Mouse (Mus musculus) left cerebral cortex, postnatal 4 days (tissue): Measurements from ENCODE around the gene Elmod2. TPM values are rescaled to one million over a fixed set of nuclear protein-coding genes. Genes with fewer than 3 reads are reported as not detected.
"Not testable (repeated sequence)": the region's sequence is repeated elsewhere in the genome, so short reads cannot be mapped to it uniquely, and the experiment has no call there.

Experiments used
- DNase-seq: peaks from one replicate; pipeline ENCODE4 v3.0.0-alpha.2; 2022
- intact Hi-C: fragments of 180-260 bp; cut with DNase I; formaldehyde crosslinking; loops from one replicate; pipeline ENCODE4 v1.15.1; 2025
- total RNA-seq, 2 experiments: library from RNA; stranded (reverse); gene quantifications; 2 replicates each; pipeline ENCODE4 v1.2.3; 2021

Elmod2 gene
- total RNA-seq, result 10 to 100 TPM; 19.5 to 19.7 TPM

DNA sequence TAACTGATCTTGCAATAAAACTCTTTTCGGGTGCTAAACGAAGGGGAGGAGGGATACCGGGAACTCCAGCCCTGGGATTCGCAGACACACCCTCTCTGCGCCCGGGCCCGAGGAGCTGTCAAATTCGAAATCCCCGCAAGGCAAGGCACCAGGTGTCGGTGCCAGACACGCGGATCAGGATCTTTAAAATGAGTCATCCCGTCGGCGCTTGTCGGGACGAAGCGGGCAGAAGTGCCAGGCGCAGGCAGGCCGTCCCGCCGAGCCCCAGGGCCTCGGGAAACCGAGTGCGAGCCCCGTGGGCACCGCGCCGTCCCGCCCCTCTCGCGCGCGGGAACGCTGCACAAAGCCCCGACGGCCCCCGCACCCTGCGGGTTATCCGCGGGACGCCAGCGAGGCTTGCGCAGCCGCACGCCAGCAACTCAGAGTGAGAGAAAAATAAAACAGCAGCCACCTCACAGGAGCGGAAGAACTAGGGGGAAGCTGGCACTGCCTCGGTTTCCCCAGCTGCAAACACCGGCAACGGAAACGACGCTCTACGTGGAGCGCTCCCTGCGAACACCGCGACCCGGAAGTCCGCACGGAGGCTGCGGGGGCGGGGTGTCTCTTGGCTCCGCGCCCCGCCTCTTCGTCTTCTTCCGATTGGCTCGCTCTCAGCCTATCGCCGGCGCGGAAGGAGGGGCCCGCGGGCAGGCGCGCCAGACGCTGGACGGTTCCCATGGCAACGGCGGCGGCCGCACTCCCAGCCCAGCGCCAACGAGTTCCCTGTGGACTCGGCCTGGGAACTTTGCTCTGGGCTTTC lies at the start of gene Elmod2:
TSS of gene Elmod2 (minus strand) at position 588 of the 799 bp plus-strand sequence.
- peak; percentile 98 for DNase-seq
- intact Hi-C loops, result no loop called here

DNA sequence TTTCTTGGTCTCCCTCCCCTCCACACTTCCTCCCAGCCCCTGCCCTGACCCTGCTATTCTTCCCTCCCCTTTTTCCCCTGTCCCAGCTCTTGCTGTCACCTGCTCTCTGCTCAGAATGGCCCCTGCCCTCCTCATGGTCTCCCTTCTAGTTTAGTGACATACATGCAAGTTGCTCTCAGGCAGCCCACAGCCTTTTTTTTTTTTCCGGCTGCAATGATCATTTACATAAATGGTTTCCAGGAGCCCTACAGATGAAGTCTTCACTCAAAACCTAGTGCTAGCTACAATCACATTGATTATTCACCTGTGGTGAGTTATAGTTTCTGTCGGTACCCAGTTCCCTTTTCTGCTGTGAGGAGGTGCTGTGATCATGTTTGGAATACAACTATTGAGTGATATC lies 48.7 kb upstream of the Elmod2 start:
- DNase-seq, result no peak
- intact Hi-C loops, result no loop called here

DNA sequence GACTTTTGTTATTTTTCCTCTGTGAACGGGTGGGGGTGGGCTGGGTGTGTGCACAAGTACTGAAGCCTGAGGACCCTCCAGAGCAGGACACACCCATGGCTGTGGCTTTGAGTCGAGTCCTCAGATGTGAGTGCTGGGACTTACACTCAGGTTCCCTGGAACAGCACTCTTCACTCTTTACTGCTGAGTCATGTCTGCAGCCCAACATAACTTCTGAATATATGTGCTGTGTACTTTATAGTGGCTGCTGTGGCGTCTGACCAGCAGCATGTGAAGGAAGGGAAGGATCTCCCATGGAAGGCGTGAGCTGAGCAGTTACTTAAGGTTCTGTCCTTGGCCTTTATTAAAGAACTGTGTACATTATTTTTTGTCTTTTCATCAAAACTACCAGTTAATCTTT lies 47.9 kb upstream of the Elmod2 start:
- no peak for DNase-seq
- intact Hi-C loops, result no loop called here

DNA sequence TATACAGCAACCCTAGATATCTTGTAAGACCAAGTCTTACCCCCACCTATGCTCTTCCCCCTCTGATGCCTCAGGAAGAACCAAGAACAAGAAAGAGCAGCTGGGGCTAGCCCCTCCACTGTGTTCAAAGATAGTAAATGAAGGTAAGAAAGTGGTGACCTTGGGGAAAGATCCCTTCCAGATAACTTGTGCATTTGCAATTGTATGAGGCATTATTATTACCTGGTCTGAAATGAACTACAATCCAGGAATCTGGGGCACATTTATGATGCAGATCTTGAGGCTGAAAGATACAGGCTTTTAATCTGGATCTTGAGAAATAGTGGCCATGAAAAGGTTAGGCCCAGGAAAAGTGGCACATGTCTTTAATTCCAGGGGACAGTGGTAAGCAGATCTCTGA lies 44.9 kb upstream of the Elmod2 start:
- no peak for DNase-seq

DNA sequence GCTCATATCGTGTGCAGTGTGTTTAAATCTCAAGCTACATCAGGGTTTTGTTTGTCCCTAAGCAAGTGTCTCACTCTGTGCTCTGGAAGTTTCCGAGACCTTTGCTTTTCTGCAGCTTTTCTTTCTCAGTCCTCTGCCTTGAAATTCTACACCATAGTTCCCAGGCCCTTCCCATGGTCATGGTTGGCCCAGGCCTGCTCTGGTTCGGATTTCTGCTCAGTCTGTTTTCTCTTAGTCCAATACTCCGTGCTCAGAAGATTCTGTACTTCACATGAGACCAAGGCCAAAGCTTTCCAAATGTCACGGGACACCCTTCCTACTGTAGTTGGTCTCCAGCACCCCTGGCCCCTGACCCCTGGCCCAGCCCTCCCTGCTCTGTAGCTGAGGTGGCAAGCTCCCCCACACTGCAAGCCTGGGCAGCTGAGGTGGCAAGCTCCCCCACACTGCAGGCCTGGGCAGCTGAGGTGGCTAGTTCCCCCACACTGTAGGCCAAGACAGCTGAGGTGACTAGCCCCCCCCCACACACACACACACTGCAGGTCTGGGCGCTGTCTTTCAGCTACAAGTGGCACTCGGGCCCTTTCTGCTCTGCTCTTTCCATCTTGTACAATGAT lies 31.0 kb upstream of the Elmod2 start:
- no peak for DNase-seq
- intact Hi-C loops, result no loop called here

More for the DNA sequence above, 44.9 kb upstream of the Elmod2 start:
- intact Hi-C loops, result no loop called here

DNA sequence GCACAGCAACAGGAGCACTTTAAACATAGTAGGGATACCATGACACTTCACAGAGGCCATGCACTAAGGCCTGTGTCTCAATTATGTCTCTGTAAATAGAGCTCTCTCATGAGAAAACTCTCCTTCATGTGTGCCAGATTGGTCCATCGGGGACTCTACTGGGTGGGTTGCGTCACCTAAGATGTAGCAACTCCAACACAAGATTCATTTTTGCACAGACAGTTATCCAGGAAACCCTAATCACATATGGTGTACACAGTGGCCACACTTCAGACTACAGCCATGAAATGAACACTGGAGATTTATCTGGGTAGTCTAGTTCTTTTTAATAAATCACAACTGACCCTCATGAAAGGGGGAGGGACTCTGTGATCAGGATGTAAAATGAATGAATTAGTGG lies 19.0 kb upstream of the Elmod2 start:
- no peak for DNase-seq
- intact Hi-C loops, result no loop called here

DNA sequence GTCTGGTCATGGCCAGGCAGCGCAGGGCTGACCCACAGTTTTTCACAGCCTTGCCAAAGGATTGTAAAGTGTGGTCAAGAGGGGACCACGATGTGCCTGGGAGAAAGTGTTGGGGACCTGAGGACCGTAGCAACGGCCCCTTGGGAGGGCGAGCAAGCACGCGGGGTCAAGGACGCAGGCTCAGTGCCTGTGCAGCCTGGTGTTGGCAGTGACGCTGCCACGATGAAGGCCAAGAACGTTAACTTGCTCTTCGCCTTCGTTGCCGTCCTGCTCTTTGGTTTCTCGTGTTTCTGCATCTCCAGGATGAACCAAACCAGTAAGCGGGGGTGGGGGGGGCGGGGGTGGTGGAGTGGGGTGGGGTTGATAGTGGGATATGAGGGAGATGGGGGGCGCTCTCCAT lies 16.0 kb upstream of the Elmod2 start, which contains the start of gene Mgat4d:
TSS of gene Mgat4d (plus strand) at position 209 of the 400 bp plus-strand sequence.
- intact Hi-C loops, result no loop called here

DNA sequence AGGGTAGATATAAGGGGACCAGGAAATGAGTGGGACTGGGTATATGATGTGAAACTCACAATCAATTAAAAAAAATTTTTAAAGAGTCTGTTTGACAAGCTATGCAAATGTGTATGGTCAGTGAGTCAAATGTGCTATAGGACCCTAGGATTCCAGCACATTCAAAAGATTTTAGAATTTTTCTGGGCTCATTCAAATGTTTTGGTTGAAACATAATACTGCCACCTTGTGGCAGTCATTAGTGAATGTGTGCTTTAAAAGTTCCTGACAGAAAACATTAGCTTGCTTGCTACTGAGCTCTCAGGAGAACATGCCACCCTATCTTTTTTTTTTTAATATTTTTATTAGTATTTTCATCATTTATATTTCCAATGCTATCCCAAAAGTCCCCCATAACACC lies 10.4 kb upstream of the Elmod2 start:
- no peak for DNase-seq
- intact Hi-C loops, result loop anchor here (2.0 kb wide), 1 partner anchor 242 kb away; no protein-coding TSS in a partner anchor

More for the DNA sequence above, 16.0 kb upstream of the Elmod2 start, which contains the start of gene Mgat4d:
- no peak for DNase-seq

DNA sequence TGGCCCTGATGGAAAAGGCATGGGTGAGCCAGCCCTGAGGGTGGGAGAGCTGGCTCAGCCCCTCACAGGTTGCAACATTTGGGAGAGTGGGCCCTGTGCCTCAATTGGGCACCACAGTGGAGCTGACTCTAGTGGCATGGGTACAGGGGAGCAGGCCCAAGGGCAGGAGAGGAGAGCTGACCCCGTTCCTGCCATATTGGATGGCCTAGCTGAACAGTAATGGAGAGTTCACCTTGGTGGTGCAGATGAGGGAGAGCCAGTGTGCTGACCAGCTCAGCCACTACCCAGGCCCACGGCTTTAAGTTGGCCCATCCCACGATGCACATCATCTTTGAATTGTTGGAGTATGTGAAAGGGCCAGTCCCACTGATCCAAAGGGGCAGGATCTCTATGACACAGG lies 9.8 kb upstream of the Elmod2 start:
- DNase-seq, result no peak

DNA sequence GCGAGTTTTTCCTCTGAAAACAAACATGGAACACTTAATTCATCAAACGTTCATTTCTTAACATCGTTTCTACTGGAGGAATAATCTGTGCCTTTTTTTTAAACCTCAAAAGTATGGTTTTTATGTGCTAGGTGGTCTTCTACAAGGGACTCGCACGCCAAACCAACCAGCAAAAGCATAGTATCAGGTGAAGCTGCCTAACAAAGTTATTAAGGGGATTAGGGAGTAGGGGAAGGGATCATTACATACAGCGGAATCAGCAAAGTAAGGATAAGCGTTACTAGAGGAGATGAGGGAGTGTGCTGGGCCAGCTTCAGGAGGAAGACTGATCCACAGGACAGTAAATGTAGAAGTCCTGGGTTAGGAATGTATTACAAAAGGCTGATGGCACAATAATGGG lies 578 bp upstream of the Elmod2 start:
- DNase-seq, result no peak
- intact Hi-C loops, result no loop called here

More for the DNA sequence above, 9.8 kb upstream of the Elmod2 start:
- intact Hi-C loops, result loop anchor here (2.0 kb wide), 1 partner anchor 241 kb away; no protein-coding TSS in a partner anchor

DNA sequence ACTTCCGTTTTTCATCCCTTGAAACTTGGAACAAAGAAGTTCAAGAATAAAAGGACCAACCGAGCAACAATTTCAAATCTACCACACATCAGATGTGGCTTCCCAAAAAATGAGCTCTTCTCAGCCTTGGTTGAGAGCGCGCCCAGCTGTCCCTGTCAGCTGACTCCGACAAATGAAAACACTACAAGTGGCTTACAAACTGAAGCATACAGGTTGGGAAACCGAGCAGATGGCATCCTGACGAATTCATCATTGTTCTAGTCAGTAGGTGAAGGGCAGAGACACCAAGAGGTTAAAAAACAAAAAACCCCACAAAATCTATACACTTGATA lies 753 bp downstream of the Elmod2 start:
- DNase-seq, result peak; percentile 39
- intact Hi-C loops, result no loop called here

DNA sequence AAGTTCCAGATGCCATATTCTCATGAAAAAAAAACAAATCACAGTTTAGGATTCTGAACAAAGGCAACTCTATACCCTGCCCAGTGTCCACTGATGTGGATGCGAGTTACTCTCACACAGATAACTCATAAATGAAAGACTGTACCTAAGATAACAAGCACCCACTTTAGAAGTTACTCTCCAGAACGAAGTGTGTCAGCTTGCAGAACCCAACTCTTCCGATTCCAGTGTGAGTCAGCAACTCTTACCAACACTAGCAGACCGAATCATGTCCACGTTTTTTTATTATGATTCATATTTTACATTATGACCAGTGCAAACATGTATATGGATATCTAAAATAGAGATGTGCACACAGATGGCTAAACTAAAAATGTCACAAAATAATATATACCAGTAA lies 4.4 kb downstream of the Elmod2 start:
- intact Hi-C loops, result no loop called here
- no peak for DNase-seq

DNA sequence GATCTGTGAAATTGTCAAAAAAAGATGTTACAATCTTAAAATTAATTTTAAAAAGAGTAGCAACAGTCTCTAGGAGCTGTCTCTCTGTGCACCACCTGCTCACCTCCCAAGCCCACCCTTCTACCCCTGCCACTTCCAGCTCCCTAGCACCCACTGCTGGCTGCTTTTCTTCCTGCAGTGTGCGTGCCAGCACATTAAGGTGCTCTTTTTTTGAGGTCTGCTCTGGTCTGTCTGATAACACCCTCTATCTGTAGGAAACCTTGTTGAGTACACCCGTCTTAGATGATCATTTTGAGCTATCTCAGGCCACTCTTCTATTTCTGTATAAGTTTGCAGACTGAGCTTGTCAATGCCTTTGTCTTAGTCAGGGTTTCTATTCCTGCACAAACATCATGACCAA lies 9.2 kb downstream of the Elmod2 start:
- intact Hi-C loops, result no loop called here

DNA sequence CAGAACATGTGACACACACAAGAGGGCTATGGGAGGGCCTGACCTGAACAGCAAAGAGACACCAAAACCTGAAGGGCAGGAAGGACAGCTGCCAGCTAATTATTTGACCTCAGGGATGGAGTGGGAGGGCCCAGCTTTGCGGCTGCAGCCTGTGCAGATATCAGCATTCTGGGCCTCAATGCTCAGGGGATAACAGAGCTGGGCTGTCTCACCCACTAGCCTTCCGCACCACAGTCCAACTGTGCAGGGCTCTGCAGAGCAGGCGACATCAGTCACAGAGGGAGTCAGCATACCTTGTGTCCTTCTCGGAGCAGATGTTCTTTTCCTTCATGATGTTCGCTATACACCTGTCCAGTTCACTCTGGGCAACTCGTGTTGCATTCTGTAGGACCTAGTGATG lies 9.9 kb downstream of the Elmod2 start:
- no peak for DNase-seq
- intact Hi-C loops, result no loop called here

More for the DNA sequence above, 9.2 kb downstream of the Elmod2 start:
- no peak for DNase-seq

DNA sequence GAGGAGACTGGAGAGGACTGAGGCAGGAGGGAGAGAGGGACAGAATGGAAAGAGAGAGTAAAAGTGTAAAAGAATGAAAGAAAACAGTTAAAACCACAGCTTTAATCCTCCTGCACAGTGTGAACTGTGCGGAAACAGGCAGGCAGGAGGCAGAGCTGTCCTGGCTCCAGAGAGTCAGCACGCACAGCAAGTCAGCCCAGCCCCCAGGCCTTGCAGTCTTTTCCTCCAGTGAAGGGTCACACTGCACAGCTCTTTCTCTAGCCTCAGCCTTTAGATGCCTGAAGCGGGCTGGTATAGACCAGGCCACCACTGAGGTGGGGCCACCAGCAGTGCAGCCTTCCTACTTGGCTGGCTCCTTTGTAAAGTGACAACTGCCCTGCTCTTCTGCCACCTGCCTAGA lies 11.7 kb downstream of the Elmod2 start:
- intact Hi-C loops, result no loop called here

DNA sequence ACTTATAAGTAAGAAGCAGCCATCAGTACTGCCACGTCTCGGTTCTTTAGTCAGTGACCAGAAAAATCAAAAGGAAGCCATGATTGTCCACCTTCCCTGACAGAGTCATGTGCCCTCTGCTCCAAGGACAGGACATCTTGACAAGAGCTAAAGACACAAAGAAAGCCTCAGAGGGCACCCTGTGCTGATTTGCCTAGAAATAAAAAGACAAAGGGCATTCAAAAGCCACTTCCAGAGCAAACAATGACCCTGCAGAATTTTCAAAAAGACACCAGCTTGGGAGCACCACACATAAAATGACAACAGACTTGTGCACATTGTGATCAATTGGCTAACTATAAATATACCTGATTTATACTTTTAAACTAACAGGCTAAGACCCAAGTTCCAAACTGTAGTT lies 16.6 kb downstream of the Elmod2 start:
- no peak for DNase-seq
- intact Hi-C loops, result no loop called here

More for the DNA sequence above, 11.7 kb downstream of the Elmod2 start:
- no peak for DNase-seq

DNA sequence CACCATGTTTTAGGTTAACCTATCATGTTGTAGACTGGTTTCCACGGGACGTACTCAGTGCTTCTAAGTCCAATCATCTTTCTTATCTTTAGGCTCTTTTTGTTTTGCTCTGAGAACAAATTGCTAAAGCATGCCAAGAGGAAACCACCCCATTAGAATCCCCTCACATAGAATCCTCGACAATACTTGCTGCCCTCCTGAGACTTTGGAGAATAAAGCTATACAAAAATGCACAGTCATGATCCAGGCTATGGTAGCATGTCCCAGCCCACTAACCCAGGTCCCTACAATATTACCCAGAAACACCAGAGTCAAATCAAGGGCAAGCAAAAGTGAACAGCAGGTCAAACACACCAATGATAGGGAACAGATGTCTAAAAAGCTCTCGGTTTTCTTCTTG lies 17.2 kb downstream of the Elmod2 start:
- DNase-seq, intact Hi-C loops: not testable (repeated sequence)

DNA sequence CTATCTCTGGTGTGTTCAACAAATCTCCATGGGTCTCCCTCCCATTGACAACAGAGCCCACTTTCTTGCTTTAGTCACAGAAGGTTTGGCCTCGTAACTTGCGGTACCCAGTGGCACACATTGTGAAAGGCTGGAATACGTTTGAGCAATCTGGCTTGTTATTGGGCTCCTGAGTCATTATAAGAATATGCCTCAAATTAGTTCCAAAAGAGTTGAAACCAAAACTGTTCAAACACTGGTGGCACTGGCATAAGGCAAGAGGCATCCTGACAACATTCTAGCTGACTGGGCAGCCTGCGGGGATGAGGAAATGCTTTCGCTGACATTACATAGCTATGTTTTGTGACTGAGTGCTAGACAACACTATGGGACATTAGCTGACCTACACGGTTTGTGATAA lies 22.4 kb downstream of the Elmod2 start:
- intact Hi-C loops, result no loop called here
- DNase-seq, result no peak

DNA sequence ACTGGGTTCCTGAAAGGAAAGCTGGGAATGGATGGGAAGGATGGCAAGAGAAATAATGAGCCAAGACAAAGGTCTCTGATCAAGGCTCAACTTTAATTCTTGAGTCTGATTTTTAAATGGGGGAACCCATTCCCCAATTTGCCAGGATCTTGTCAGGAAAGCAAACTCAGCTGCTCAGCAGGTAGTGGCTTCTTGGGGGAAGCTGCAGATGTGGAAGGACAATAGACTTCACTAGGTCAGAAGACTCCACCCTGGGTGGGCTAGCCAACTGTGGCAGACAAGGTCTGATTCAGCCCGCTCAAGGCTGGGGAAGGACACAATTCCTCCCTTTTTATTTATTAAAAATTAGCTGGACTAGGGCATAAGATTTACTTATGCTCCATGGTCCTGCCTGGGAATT lies 27.3 kb downstream of the Elmod2 start:
- intact Hi-C loops, result no loop called here
- no peak for DNase-seq

DNA sequence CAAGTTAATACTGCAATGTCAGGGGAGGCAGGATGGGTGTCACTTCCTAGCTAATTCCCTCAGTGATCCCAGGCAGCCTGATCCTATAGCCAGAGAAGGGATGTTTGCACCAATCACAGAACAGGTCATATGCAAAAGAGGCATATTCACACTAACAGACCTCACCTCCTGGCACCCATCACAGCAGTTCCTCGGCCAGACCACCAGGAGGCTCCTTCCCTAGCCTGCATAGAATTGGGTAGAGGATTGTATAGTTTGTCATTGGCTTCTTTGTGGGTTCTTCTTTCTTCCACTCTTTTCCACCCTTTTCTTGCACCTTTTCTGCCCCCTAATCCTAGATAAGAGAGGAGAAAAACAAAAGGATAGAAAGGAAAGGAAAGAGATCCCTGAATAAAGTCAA lies 32.2 kb downstream of the Elmod2 start:
- intact Hi-C loops, result no loop called here
- no peak for DNase-seq

DNA sequence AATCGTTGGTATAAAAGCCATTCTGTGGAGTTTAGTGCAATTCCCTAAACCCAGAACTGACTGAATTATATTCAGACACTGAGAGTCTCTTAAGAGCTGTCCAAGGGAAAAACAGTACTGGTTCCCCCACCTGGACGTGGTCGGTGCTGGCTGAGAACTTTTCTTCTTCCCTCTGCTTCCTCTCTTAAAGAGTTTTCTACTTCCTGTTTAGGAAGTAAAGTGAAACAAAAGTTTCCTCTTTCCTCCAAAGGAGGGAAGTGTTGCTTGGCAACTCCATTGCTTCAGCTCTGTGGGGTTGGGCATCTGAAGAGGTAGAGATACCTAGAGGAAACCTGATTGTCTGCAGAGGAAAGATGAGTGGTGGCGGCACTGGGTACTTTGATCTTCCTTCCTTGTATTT lies 34.9 kb downstream of the Elmod2 start:
- intact Hi-C loops, result no loop called here
- no peak for DNase-seq

DNA sequence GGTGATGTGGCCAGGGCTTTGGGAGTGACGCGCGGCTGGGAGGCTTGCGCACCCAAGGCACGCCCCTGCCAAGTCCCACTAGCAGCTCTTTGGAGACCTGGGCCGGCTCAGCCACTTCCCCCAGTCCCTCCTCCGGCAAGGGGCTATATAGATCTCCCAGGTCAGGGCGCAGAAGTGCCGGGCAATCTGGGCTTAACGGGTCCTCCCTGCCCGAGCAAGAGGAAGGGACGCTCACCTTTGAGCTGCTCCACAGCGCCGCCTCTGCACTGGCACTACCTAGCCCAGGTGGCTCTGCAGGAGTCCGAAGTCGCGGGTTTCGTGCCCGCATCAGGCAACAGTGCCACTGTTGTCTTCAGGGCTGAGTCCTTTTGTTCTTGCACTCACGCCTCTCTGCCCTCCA lies 42.1 kb downstream of the Elmod2 start, which contains the start of gene Ucp1:
TSS of gene Ucp1 (plus strand) at position 177 of the 400 bp plus-strand sequence.
- intact Hi-C loops, result no loop called here
- DNase-seq, result no peak
